Mouse (Mus musculus): ENCODE measurements around the gene Tle1. TPM values are rescaled to one million over a fixed set of nuclear protein-coding genes. Genes with fewer than 3 reads are reported as not detected.

Gene Tle1
- total and polyA plus RNA-seq, 2 experiments from 2014 or later = 24.4 to 95.0 TPM

DNA sequence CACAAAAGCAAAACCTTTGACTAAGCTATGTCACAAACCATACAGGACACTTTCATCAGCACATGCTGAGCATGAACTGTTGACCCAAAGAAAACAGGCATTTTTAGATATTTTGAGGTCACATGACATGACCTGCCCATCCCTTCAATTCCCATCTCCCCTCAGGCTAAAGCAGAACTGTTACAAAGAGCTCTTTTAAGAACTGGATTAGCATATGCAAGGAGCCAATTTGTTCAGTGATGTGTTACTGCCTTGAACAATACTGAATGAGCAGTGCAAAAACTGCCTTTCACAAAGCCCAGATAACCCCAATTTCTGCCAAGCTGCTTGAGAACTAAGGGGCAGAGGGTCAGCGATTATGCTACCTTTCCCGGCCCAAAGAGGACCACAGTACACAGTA is 54.7 kb downstream of the Tle1 start:
- H3K9me3 ChIP-seq (ENCODE audit: low read length) = no peaks in the 10 kb centered on the region
- ATAC-seq (peak; percentile 66; the same call in 1 of the 2 replicates), DNase-seq (ENCODE audit: low spot score) (peak; percentile 14)
- 25% methylated on average over 2 of the region's 2 CpGs for WGBS
- no peak overlapping the region for H3K9ac ChIP-seq (replicated peaks; ENCODE audit: low read length)
- H3K27ac ChIP-seq = no peak overlapping the region
- H3K4me1 ChIP-seq (ENCODE audit: insufficient read depth, low read length) = no peaks in the 10 kb centered on the region
- no peak overlapping the region for H3K4me3 ChIP-seq (ENCODE audit: low read length)
- no peak for TF ChIP-seq CTCF (IDR thresholded peaks at IDR 0.05; ENCODE audit: low read depth)
- H3K36me3 ChIP-seq (ENCODE audit: insufficient read depth, low read length) = no peaks in the 10 kb centered on the region
- H3K4me2 ChIP-seq (ENCODE audit: low read depth, low read length) = no peak overlapping the region
- no peaks in the 10 kb centered on the region for H3K27me3 ChIP-seq (ENCODE audit: insufficient read depth, low read length)

DNA sequence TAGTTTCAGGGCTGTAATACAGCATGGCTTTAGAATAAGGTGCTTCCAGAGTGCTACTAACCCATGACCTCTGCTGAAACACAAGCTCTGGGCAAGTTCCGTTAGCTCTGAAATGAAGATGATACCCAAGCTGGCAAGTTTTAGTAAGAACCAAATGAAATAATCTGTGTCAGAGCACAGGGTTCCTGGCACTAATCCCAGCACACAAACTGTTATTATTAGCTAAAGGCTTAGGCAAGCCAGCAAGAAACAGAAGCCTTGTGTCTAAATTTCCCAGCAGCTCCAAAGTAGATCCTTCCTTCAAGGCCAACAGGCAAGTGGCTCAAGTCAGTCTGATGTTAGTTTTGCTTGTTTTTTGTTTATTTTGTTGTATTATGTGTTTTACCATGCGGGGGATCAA is 56.2 kb downstream of the Tle1 start:
- no peak for TF ChIP-seq CTCF (IDR thresholded peaks at IDR 0.05; ENCODE audit: low read depth)
- Histone ChIP-seq H3K9ac (replicated peaks; ENCODE audit: low read length) (no peak overlapping the region), H3K27me3 (ENCODE audit: insufficient read depth, low read length) (no peaks in the 10 kb centered on the region), H3K36me3 (ENCODE audit: insufficient read depth, low read length) (no peaks in the 10 kb centered on the region; the same call in 1 of the 2 replicates), H3K9me3 (ENCODE audit: low read length) (no peaks in the 10 kb centered on the region), H3K4me2 (ENCODE audit: low read depth, low read length) (no peak overlapping the region), H3K4me1 (ENCODE audit: insufficient read depth, low read length) (no peaks in the 10 kb centered on the region), H3K27ac (no peak overlapping the region), H3K4me3 (ENCODE audit: low read length) (no peak overlapping the region)
- DNase-seq (ENCODE audit: low spot score) (no peak), ATAC-seq (no peak)
- WGBS = 68% methylated on average over 2 of the region's 2 CpGs

DNA sequence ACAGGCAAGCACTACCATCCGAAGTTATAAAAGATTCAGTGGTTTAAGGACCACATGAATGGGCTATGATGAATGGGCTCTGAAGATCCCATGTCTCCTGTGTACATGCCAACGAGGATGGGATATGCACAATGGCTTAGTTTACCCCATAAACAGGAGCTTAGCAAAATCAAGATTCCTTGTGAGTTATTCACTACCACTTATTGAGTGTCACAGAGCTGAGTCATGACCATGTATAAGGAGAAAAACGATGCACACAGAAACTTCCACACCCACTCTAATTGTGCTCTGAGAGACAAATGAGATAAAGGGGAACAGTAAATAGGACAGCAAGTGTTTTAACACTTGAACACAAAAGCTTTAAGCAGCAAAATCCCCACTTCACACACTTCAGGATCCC is 60.0 kb downstream of the Tle1 start:
- DNase-seq (ENCODE audit: low spot score) (no peak), ATAC-seq (no peak)
- no peak overlapping the region for H3K27ac ChIP-seq
- H3K9ac ChIP-seq (replicated peaks; ENCODE audit: low read length) = no peak overlapping the region
- H3K4me2 ChIP-seq (ENCODE audit: low read depth, low read length) = no peak overlapping the region
- H3K36me3 ChIP-seq (ENCODE audit: insufficient read depth, low read length) = peaks cover 14% of the 10 kb centered on the region; the same call in 1 of the 2 replicates
- no peaks in the 10 kb centered on the region for H3K27me3 ChIP-seq (ENCODE audit: insufficient read depth, low read length)
- no peak overlapping the region for H3K4me3 ChIP-seq (ENCODE audit: low read length)
- no peak for TF ChIP-seq CTCF (IDR thresholded peaks at IDR 0.05; ENCODE audit: low read depth)
- 77% methylated on average over 3 of the region's 3 CpGs for WGBS
- no peaks in the 10 kb centered on the region for H3K4me1 ChIP-seq (ENCODE audit: insufficient read depth, low read length)
- no peaks in the 10 kb centered on the region for H3K9me3 ChIP-seq (ENCODE audit: low read length)

DNA sequence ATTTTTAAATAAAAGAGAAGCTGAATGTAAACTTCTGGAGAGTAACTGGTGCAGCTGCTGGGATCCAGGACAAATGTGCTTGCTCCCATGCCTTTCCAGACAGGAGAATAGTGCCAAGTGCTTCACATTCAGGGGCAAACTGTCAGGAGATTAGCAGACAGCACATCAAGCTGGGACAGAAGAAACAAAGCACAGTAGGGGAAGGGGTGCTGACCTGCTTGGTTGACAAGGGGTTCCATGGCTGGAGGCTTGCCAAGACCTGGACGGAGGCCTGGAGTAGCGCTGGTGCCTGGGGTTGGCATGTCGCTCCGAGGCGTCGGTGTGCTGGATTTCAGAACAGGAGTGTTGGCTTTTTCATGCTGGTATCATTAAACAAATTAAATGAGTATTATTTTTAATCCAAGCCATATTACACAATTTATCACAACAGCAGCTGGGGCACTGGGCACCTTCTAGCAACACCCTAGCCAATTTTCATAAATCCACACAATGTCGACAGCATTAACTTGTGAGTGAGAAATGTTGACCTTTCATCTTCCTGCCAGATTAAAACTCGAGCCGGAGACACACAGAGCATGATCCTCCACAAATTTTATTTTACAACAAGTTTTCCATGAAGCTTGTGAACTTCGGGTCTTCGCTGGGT is 61.1 kb downstream of the Tle1 start:
- no peak overlapping the region for H3K27ac ChIP-seq
- peaks cover 20% of the 10 kb centered on the region; the same call in 1 of the 2 replicates for H3K36me3 ChIP-seq (ENCODE audit: insufficient read depth, low read length)
- H3K4me1 ChIP-seq (ENCODE audit: insufficient read depth, low read length) = no peaks in the 10 kb centered on the region
- no peak for TF ChIP-seq CTCF (IDR thresholded peaks at IDR 0.05; ENCODE audit: low read depth)
- H3K27me3 ChIP-seq (ENCODE audit: insufficient read depth, low read length) = no peaks in the 10 kb centered on the region
- WGBS = 43% methylated on average over 11 of the region's 11 CpGs
- ATAC-seq = peak; percentile 75
- H3K4me3 ChIP-seq (ENCODE audit: low read length) = no peak overlapping the region
- no peak overlapping the region for H3K4me2 ChIP-seq (ENCODE audit: low read depth, low read length)
- peak; percentile 72 for DNase-seq (ENCODE audit: low spot score)
- H3K9ac ChIP-seq (replicated peaks; ENCODE audit: low read length) = no peak overlapping the region
- H3K9me3 ChIP-seq (ENCODE audit: low read length) = no peaks in the 10 kb centered on the region

DNA sequence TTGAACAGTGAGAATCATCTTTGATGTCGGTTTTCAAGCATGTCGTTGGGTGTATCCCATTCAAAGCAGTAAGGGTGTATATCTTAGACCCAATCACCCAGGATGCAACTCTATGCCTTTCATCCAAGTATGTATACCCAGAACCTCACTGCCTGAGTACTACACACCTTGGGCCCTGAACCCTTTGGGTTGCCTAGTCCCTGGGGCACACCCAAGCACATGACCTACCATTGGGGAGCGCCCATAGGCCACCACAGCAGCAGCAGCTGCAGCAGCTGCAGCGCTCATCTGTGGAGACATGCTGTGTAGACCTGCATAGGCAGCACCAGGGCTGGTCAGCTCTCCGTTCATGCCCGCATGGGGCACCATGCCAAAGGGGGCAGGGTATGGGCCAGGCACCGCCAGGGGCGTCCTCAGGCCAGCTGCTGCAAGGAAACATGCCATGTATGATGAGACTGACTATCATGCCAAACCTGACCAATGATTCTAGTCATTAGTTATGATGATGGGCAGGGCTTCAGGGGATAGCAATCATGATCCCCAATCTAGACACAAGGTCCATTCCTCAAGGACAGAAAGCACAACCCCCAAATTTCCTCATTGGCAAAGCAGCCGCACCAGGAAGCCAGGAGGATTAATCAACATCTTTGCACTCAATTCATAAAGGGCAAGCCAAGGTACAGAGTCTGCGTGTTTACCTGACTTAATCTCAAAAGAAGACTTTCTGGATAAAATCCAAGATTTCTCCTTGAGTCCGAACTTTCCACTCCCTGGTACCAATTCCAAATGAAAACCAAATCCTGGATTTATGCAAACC is 62.2 kb downstream of the Tle1 start:
- DNase-seq (ENCODE audit: low spot score) (peak; percentile 13), ATAC-seq (peak; percentile 67)
- TF ChIP-seq CTCF (IDR thresholded peaks at IDR 0.05; ENCODE audit: low read depth) = no peak
- no peak overlapping the region for H3K9ac ChIP-seq (replicated peaks; ENCODE audit: low read length)
- no peak overlapping the region for H3K4me3 ChIP-seq (ENCODE audit: low read length)
- H3K4me2 ChIP-seq (ENCODE audit: low read depth, low read length) = no peak overlapping the region
- H3K9me3 ChIP-seq (ENCODE audit: low read length) = no peaks in the 10 kb centered on the region
- no peaks in the 10 kb centered on the region for H3K4me1 ChIP-seq (ENCODE audit: insufficient read depth, low read length)
- H3K27me3 ChIP-seq (ENCODE audit: insufficient read depth, low read length) = no peaks in the 10 kb centered on the region
- H3K36me3 ChIP-seq (ENCODE audit: insufficient read depth, low read length) = peaks cover 23% of the 10 kb centered on the region; the same call in 1 of the 2 replicates
- H3K27ac ChIP-seq = no peak overlapping the region
- WGBS = 76% methylated on average over 11 of the region's 11 CpGs

DNA sequence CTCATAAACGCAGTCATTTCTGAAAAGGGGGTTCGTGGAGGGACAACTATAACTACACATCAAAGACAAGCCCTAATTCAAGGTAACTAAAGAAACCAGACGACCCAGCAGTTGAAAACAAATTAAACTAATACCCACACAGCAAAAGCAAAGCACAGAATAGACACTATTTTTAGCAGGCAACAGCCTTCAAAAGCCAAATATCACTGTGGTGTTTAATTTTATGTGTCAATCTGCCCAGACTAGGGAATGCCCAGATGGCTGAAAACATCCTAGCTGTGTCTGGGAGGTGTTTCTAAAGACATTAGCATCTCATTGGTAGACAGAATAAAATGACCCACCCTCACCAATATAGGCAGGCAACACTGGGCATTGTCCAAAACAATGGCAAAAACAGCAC is 68.1 kb downstream of the Tle1 start:
- H3K4me1 ChIP-seq (ENCODE audit: insufficient read depth, low read length) = no peaks in the 10 kb centered on the region
- H3K36me3 ChIP-seq (ENCODE audit: insufficient read depth, low read length) = peaks cover 18% of the 10 kb centered on the region; the same call in 1 of the 2 replicates
- H3K9ac ChIP-seq (replicated peaks; ENCODE audit: low read length) = no peak overlapping the region
- ATAC-seq (no peak), DNase-seq (ENCODE audit: low spot score) (no peak)
- H3K9me3 ChIP-seq (ENCODE audit: low read length) = no peaks in the 10 kb centered on the region
- no peak overlapping the region for H3K27ac ChIP-seq
- H3K27me3 ChIP-seq (ENCODE audit: insufficient read depth, low read length) = no peaks in the 10 kb centered on the region
- H3K4me3 ChIP-seq (ENCODE audit: low read length) = no peak overlapping the region
- no peak for TF ChIP-seq CTCF (IDR thresholded peaks at IDR 0.05; ENCODE audit: low read depth)
- 82% methylated on average over 3 of the region's 3 CpGs for WGBS
- H3K4me2 ChIP-seq (ENCODE audit: low read depth, low read length) = no peak overlapping the region
